Mouse (Mus musculus): ENCODE measurements around the gene 2510039O18Rik. TPM values are rescaled to one million over a fixed set of nuclear protein-coding genes. Genes with fewer than 3 reads are reported as not detected.

The 2510039O18Rik gene
- 56.2 and 63.5 TPM in 2 replicates for polyA plus RNA-seq (2012; rRNA removed)

- TF ChIP-seq CTCF (IDR thresholded peaks at IDR 0.05; ENCODE audit: borderline replicate concordance, extremely low read depth, insufficient read depth, insufficient read length): no peak
- peak; percentile 47; the same call in 1 of the 2 replicates for TF ChIP-seq POLR2A (IDR thresholded peaks at IDR 0.05; ENCODE audit: borderline replicate concordance, extremely low read depth, insufficient read depth, insufficient read length, poor library complexity, severe bottlenecking)
- peak; percentile 96 for DNase-seq (ENCODE audit: low read depth)
These were observed at the start of gene 2510039O18Rik for GRCm38 (mm10) chr4:147940576-147941044. Gene 2510039O18Rik (plus strand): TSS chr4:147940895.

GRCm38 (mm10) chr4:147895815-147896330 lies 44.8 kb upstream of the 2510039O18Rik start:
- TF ChIP-seq POLR2A (IDR thresholded peaks at IDR 0.05; ENCODE audit: borderline replicate concordance, extremely low read depth, insufficient read depth, insufficient read length, poor library complexity, severe bottlenecking) (no peak), CTCF (IDR thresholded peaks at IDR 0.05; ENCODE audit: borderline replicate concordance, extremely low read depth, insufficient read depth, insufficient read length) (no peak)
- DNase-seq (ENCODE audit: low read depth): no peak

- no peak for DNase-seq (ENCODE audit: low read depth)
- no peak for TF ChIP-seq POLR2A (IDR thresholded peaks at IDR 0.05; ENCODE audit: borderline replicate concordance, extremely low read depth, insufficient read depth, insufficient read length, poor library complexity, severe bottlenecking)
- TF ChIP-seq CTCF (IDR thresholded peaks at IDR 0.05; ENCODE audit: borderline replicate concordance, extremely low read depth, insufficient read depth, insufficient read length): no peak
These were observed 44.3 kb upstream of the 2510039O18Rik start for GRCm38 (mm10) chr4:147896411-147896810.

GRCm38 (mm10) chr4:147897348-147897747 lies 43.3 kb upstream of the 2510039O18Rik start:
- DNase-seq (ENCODE audit: low read depth): no peak
- TF ChIP-seq POLR2A (IDR thresholded peaks at IDR 0.05; ENCODE audit: borderline replicate concordance, extremely low read depth, insufficient read depth, insufficient read length, poor library complexity, severe bottlenecking) (no peak), CTCF (IDR thresholded peaks at IDR 0.05; ENCODE audit: borderline replicate concordance, extremely low read depth, insufficient read depth, insufficient read length) (no peak)

- no peak for TF ChIP-seq POLR2A (IDR thresholded peaks at IDR 0.05; ENCODE audit: borderline replicate concordance, extremely low read depth, insufficient read depth, insufficient read length, poor library complexity, severe bottlenecking)
- no peak for TF ChIP-seq CTCF (IDR thresholded peaks at IDR 0.05; ENCODE audit: borderline replicate concordance, extremely low read depth, insufficient read depth, insufficient read length)
- DNase-seq (ENCODE audit: low read depth): no peak
These were observed 40.2 kb upstream of the 2510039O18Rik start for GRCm38 (mm10) chr4:147900452-147900851.

- TF ChIP-seq CTCF (IDR thresholded peaks at IDR 0.05; ENCODE audit: borderline replicate concordance, extremely low read depth, insufficient read depth, insufficient read length) (no peak), POLR2A (IDR thresholded peaks at IDR 0.05; ENCODE audit: borderline replicate concordance, extremely low read depth, insufficient read depth, insufficient read length, poor library complexity, severe bottlenecking) (no peak)
- no peak for DNase-seq (ENCODE audit: low read depth)
These were observed 37.7 kb upstream of the 2510039O18Rik start for GRCm38 (mm10) chr4:147902906-147903500.

- TF ChIP-seq POLR2A (IDR thresholded peaks at IDR 0.05; ENCODE audit: borderline replicate concordance, extremely low read depth, insufficient read depth, insufficient read length, poor library complexity, severe bottlenecking) (no peak), CTCF (IDR thresholded peaks at IDR 0.05; ENCODE audit: borderline replicate concordance, extremely low read depth, insufficient read depth, insufficient read length) (no peak)
- no peak for DNase-seq (ENCODE audit: low read depth)
These were observed 37.1 kb upstream of the 2510039O18Rik start for GRCm38 (mm10) chr4:147903601-147904000.

GRCm38 (mm10) chr4:147904313-147905089 lies 36.2 kb upstream of the 2510039O18Rik start, which contains the start of gene Mfn2:
Gene Mfn2 (minus strand): TSS chr4:147904704.
- TF ChIP-seq CTCF (IDR thresholded peaks at IDR 0.05; ENCODE audit: borderline replicate concordance, extremely low read depth, insufficient read depth, insufficient read length): no peak
- peak; percentile 51; the same call in 1 of the 2 replicates for TF ChIP-seq POLR2A (IDR thresholded peaks at IDR 0.05; ENCODE audit: borderline replicate concordance, extremely low read depth, insufficient read depth, insufficient read length, poor library complexity, severe bottlenecking)
- DNase-seq (ENCODE audit: low read depth): peak; percentile 97

- DNase-seq (ENCODE audit: low read depth): no peak
- TF ChIP-seq POLR2A (IDR thresholded peaks at IDR 0.05; ENCODE audit: borderline replicate concordance, extremely low read depth, insufficient read depth, insufficient read length, poor library complexity, severe bottlenecking): peak; percentile 42; the same call in 1 of the 2 replicates
- TF ChIP-seq CTCF (IDR thresholded peaks at IDR 0.05; ENCODE audit: borderline replicate concordance, extremely low read depth, insufficient read depth, insufficient read length): no peak
These were observed 35.5 kb upstream of the 2510039O18Rik start for GRCm38 (mm10) chr4:147905090-147905659.

GRCm38 (mm10) chr4:147906230-147906629 lies 34.5 kb upstream of the 2510039O18Rik start:
- DNase-seq (ENCODE audit: low read depth): no peak
- no peak for TF ChIP-seq CTCF (IDR thresholded peaks at IDR 0.05; ENCODE audit: borderline replicate concordance, extremely low read depth, insufficient read depth, insufficient read length)
- TF ChIP-seq POLR2A (IDR thresholded peaks at IDR 0.05; ENCODE audit: borderline replicate concordance, extremely low read depth, insufficient read depth, insufficient read length, poor library complexity, severe bottlenecking): no peak

- TF ChIP-seq CTCF (IDR thresholded peaks at IDR 0.05; ENCODE audit: borderline replicate concordance, extremely low read depth, insufficient read depth, insufficient read length) (no peak), POLR2A (IDR thresholded peaks at IDR 0.05; ENCODE audit: borderline replicate concordance, extremely low read depth, insufficient read depth, insufficient read length, poor library complexity, severe bottlenecking) (no peak)
- DNase-seq (ENCODE audit: low read depth): no peak
These were observed 31.2 kb upstream of the 2510039O18Rik start for GRCm38 (mm10) chr4:147909486-147909885.

All from brain, embryonic 14.5 days (tissue).